Mouse (Mus musculus) limb, embryonic 10.5 days (tissue): ENCODE measurements at regions not wholly inside any gene's neighbourhood (a gene's known extent, or its start where the extent isn't known, plus 50 kb on each side); places are given as distances from the start of the nearest gene placed in this dataset.

ENCODE experiments used
- DNase-seq: peaks from one replicate; pipeline ENCODE4 v3.0.0-alpha.2; 2017; ENCODE audit warnings: low spot score
- H3K27ac ChIP-seq: fragments of 300-500 bp; sonication (generic); 2 replicates; pipeline ENCODE4 v1.5.1; 2016; ENCODE audit warnings: mild to moderate bottlenecking
- H3K27me3 ChIP-seq: fragments of 300-500 bp; sonication (generic); 2 replicates; pipeline ENCODE4 v1.6.1; 2016; ENCODE audit warnings: low read depth, mild to moderate bottlenecking; ENCODE audit not compliant: poor library complexity, severe bottlenecking
- H3K36me3 ChIP-seq: fragments of 300-500 bp; sonication (generic); 2 replicates; pipeline ENCODE4 v1.6.1; 2016; ENCODE audit warnings: mild to moderate bottlenecking, moderate library complexity
- H3K4me1 ChIP-seq: fragments of 300-500 bp; sonication (generic); 2 replicates; pipeline ENCODE4 v1.6.1; 2016
- H3K4me3 ChIP-seq: fragments of 300-500 bp; sonication (generic); 2 replicates; pipeline ENCODE4 v1.5.1; 2016; ENCODE audit warnings: mild to moderate bottlenecking, moderate library complexity
- H3K9me3 ChIP-seq: fragments of 300-500 bp; sonication (generic); replicated peaks from 2 replicates; pipeline ENCODE4 v1.6.1; 2016; ENCODE audit warnings: mild to moderate bottlenecking
- WGBS: fragments of 180-500 bp; shearing (Covaris S2); methylation state at CpG from one replicate; pipeline ENCODE4 v1.1.7; 2016; 5-methylcytosine and 5-hydroxymethylcytosine counted together

GRCm38 (mm10) chr10:122545029-122545428 lies 96.7 kb downstream of the Avpr1a start:
- H3K4me1 ChIP-seq = no peaks in the 10 kb centered on the region
- no peaks in the 10 kb centered on the region for H3K9me3 ChIP-seq
- no peaks in the 10 kb centered on the region for H3K27me3 ChIP-seq
- H3K36me3 ChIP-seq = no peaks in the 10 kb centered on the region
- H3K4me3 ChIP-seq = no peak overlapping the region
- DNase-seq = no peak
- no peak overlapping the region for H3K27ac ChIP-seq
- 91% methylated on average over 6 of the region's 6 CpGs for WGBS

GRCm38 (mm10) chr10:122551586-122551985 lies 103.3 kb downstream of the Avpr1a start:
- no peaks in the 10 kb centered on the region for H3K4me1 ChIP-seq
- no peak overlapping the region for H3K27ac ChIP-seq
- whole genome bisulfite sequencing = 83% methylated on average over 5 of the region's 5 CpGs
- no peaks in the 10 kb centered on the region for H3K36me3 ChIP-seq
- no peak overlapping the region for H3K4me3 ChIP-seq
- DNase-seq = no peak
- no peaks in the 10 kb centered on the region for H3K27me3 ChIP-seq
- no peaks in the 10 kb centered on the region for H3K9me3 ChIP-seq

- Histone ChIP-seq H3K4me3 (no peak overlapping the region), H3K36me3 (no peaks in the 10 kb centered on the region), H3K4me1 (no peaks in the 10 kb centered on the region), H3K27me3 (no peaks in the 10 kb centered on the region), H3K27ac (no peak overlapping the region), H3K9me3 (no peaks in the 10 kb centered on the region)
- DNase-seq = peak; percentile 63
- 63% methylated on average over 2 of the region's 2 CpGs for whole genome bisulfite sequencing
These were observed 105.0 kb downstream of the Avpr1a start for GRCm38 (mm10) chr10:122553124-122553822.

- no peaks in the 10 kb centered on the region for H3K9me3 ChIP-seq
- no peaks in the 10 kb centered on the region for H3K4me1 ChIP-seq
- H3K36me3 ChIP-seq = no peaks in the 10 kb centered on the region
- H3K4me3 ChIP-seq = no peak overlapping the region
- WGBS = 77% methylated on average over 2 of the region's 2 CpGs
- no peak for DNase-seq
- no peaks in the 10 kb centered on the region for H3K27me3 ChIP-seq
- no peak overlapping the region for H3K27ac ChIP-seq
These were observed 105.6 kb downstream of the Avpr1a start for GRCm38 (mm10) chr10:122553851-122554250.

- WGBS = 95% methylated on average over 1 of the region's 1 CpGs
- no peak overlapping the region for H3K27ac ChIP-seq
- H3K27me3 ChIP-seq = no peaks in the 10 kb centered on the region
- H3K4me1 ChIP-seq = no peaks in the 10 kb centered on the region
- no peak for DNase-seq
- no peaks in the 10 kb centered on the region for H3K9me3 ChIP-seq
- no peak overlapping the region for H3K4me3 ChIP-seq
- no peaks in the 10 kb centered on the region for H3K36me3 ChIP-seq
These were observed 110.4 kb downstream of the Avpr1a start for GRCm38 (mm10) chr10:122558660-122559059.

- peaks cover 8% of the 10 kb centered on the region; the same call in 1 of the 2 replicates for H3K4me1 ChIP-seq
- 86% methylated on average over 10 of the region's 10 CpGs for whole genome bisulfite sequencing
- H3K27ac ChIP-seq = no peak overlapping the region
- no peaks in the 10 kb centered on the region for H3K36me3 ChIP-seq
- DNase-seq = no peak
- no peaks in the 10 kb centered on the region for H3K27me3 ChIP-seq
- no peaks in the 10 kb centered on the region for H3K9me3 ChIP-seq
- H3K4me3 ChIP-seq = no peak overlapping the region
These were observed 111.8 kb downstream of the Avpr1a start for GRCm38 (mm10) chr10:122560001-122560695.

- no peak overlapping the region for H3K27ac ChIP-seq
- H3K9me3 ChIP-seq = no peaks in the 10 kb centered on the region
- peaks cover 8% of the 10 kb centered on the region; the same call in 1 of the 2 replicates for H3K4me1 ChIP-seq
- WGBS = 88% methylated on average over 3 of the region's 3 CpGs
- H3K27me3 ChIP-seq = no peaks in the 10 kb centered on the region
- DNase-seq = no peak
- no peak overlapping the region for H3K4me3 ChIP-seq
- no peaks in the 10 kb centered on the region for H3K36me3 ChIP-seq
These were observed 113.6 kb downstream of the Avpr1a start for GRCm38 (mm10) chr10:122561924-122562323.

- H3K9me3 ChIP-seq = no peaks in the 10 kb centered on the region
- no peaks in the 10 kb centered on the region for H3K36me3 ChIP-seq
- DNase-seq = no peak
- H3K4me1 ChIP-seq = peaks cover 8% of the 10 kb centered on the region; the same call in 1 of the 2 replicates
- H3K27ac ChIP-seq = no peak overlapping the region
- 77% methylated on average over 6 of the region's 6 CpGs for WGBS
- no peak overlapping the region for H3K4me3 ChIP-seq
- H3K27me3 ChIP-seq = no peaks in the 10 kb centered on the region
These were observed 114.2 kb downstream of the Avpr1a start for GRCm38 (mm10) chr10:122562542-122562941.

- Histone ChIP-seq H3K4me1 (peaks cover 8% of the 10 kb centered on the region; the same call in 1 of the 2 replicates), H3K27ac (no peak overlapping the region), H3K9me3 (no peaks in the 10 kb centered on the region), H3K27me3 (no peaks in the 10 kb centered on the region), H3K4me3 (no peak overlapping the region), H3K36me3 (no peaks in the 10 kb centered on the region)
- no peak for DNase-seq
- WGBS = 47% methylated on average over 10 of the region's 10 CpGs
These were observed 114.6 kb upstream of the Ppm1h start for GRCm38 (mm10) chr10:122563973-122564372.

- 87% methylated on average over 10 of the region's 10 CpGs for WGBS
- H3K36me3 ChIP-seq = no peaks in the 10 kb centered on the region
- peaks cover 9% of the 10 kb centered on the region; the same call in 1 of the 2 replicates for H3K4me1 ChIP-seq
- DNase-seq = no peak
- H3K4me3 ChIP-seq = no peak overlapping the region
- no peak overlapping the region; the same call in 1 of the 2 replicates for H3K27ac ChIP-seq
- no peaks in the 10 kb centered on the region for H3K27me3 ChIP-seq
- H3K9me3 ChIP-seq = no peaks in the 10 kb centered on the region
These were observed 114.1 kb upstream of the Ppm1h start for GRCm38 (mm10) chr10:122564473-122564872.

- H3K36me3 ChIP-seq = no peaks in the 10 kb centered on the region
- H3K27ac ChIP-seq = no peak overlapping the region
- no peaks in the 10 kb centered on the region for H3K9me3 ChIP-seq
- H3K4me3 ChIP-seq = no peak overlapping the region
- H3K27me3 ChIP-seq = no peaks in the 10 kb centered on the region
- no peak for DNase-seq
- H3K4me1 ChIP-seq = peaks cover 28% of the 10 kb centered on the region
- 60% methylated on average over 4 of the region's 4 CpGs for WGBS
These were observed 112.0 kb upstream of the Ppm1h start for GRCm38 (mm10) chr10:122566601-122567000.

- Histone ChIP-seq H3K27ac (no peak overlapping the region), H3K4me1 (peaks cover 21% of the 10 kb centered on the region), H3K4me3 (no peak overlapping the region), H3K27me3 (no peaks in the 10 kb centered on the region), H3K9me3 (no peaks in the 10 kb centered on the region), H3K36me3 (no peaks in the 10 kb centered on the region)
- DNase-seq = no peak
- 70% methylated on average over 13 of the region's 13 CpGs for WGBS
These were observed 108.9 kb upstream of the Ppm1h start for GRCm38 (mm10) chr10:122569546-122570202.
